Mouse (Mus musculus): ENCODE results near the gene Smap1. TPM values are rescaled to one million over a fixed set of nuclear protein-coding genes. Genes with fewer than 3 reads are reported as not detected.

Gene Smap1
- total and polyA plus RNA-seq, 2 experiments from 2014 or later, result 27.4 to 27.8 TPM

GRCm38 (mm10) chr1:23919086-23919485 lies 3.0 kb downstream of the Smap1 start:
- DNase-seq (ENCODE audit: low spot score) (no peak), ATAC-seq (ENCODE audit: insufficient read depth, low read depth) (no peak)
- TF ChIP-seq EP300 (IDR thresholded peaks at IDR 0.05; ENCODE audit: low read depth) (no peak), CTCF (IDR thresholded peaks at IDR 0.05; ENCODE audit: low read depth) (no peak)
- Histone ChIP-seq H3K4me2 (ENCODE audit: low read depth, low read length) (no peak overlapping the region), H3K9ac (replicated peaks; ENCODE audit: low read depth, low read length) (no peak overlapping the region), H3K4me1 (ENCODE audit: control insufficient read depth, insufficient read depth) (peaks cover 23% of the 10 kb centered on the region), H3K4me3 (ENCODE audit: low read depth, low read length) (no peak overlapping the region), H3K9me3 (replicated peaks; ENCODE audit: control insufficient read depth, low read length) (no peaks in the 10 kb centered on the region), H3K27me3 (ENCODE audit: control insufficient read depth, insufficient read depth, low read length) (no peaks in the 10 kb centered on the region), H3K27ac (ENCODE audit: low read depth) (no peak overlapping the region), H3K36me3 (replicated peaks; ENCODE audit: control insufficient read depth, insufficient read depth, low read length) (no peaks in the 10 kb centered on the region)
- WGBS, result 39% methylated on average over 4 of the region's 4 CpGs

GRCm38 (mm10) chr1:23915483-23915882 lies 6.6 kb downstream of the Smap1 start:
- TF ChIP-seq EP300 (IDR thresholded peaks at IDR 0.05; ENCODE audit: low read depth), result no peak
- no peaks in the 10 kb centered on the region for H3K27me3 ChIP-seq (ENCODE audit: control insufficient read depth, insufficient read depth, low read length)
- peaks cover 16% of the 10 kb centered on the region; the same call in 1 of the 2 replicates for H3K4me1 ChIP-seq (ENCODE audit: control insufficient read depth, insufficient read depth)
- no peak overlapping the region for H3K27ac ChIP-seq (ENCODE audit: low read depth)
- no peak overlapping the region for H3K4me2 ChIP-seq (ENCODE audit: low read depth, low read length)
- H3K9me3 ChIP-seq (replicated peaks; ENCODE audit: control insufficient read depth, low read length), result no peaks in the 10 kb centered on the region
- ATAC-seq (ENCODE audit: insufficient read depth, low read depth) (no peak), DNase-seq (ENCODE audit: low spot score) (no peak)
- no peak overlapping the region for H3K4me3 ChIP-seq (ENCODE audit: low read depth, low read length)
- no peaks in the 10 kb centered on the region for H3K36me3 ChIP-seq (replicated peaks; ENCODE audit: control insufficient read depth, insufficient read depth, low read length)
- 87% methylated on average over 4 of the region's 4 CpGs for WGBS
- H3K9ac ChIP-seq (replicated peaks; ENCODE audit: low read depth, low read length), result no peak overlapping the region

GRCm38 (mm10) chr1:23912988-23913387 lies 9.1 kb downstream of the Smap1 start:
- WGBS, result 78% methylated on average over 2 of the region's 2 CpGs
- no peak overlapping the region for H3K4me3 ChIP-seq (ENCODE audit: low read depth, low read length)
- H3K4me1 ChIP-seq (ENCODE audit: control insufficient read depth, insufficient read depth), result no peaks in the 10 kb centered on the region
- no peaks in the 10 kb centered on the region for H3K9me3 ChIP-seq (replicated peaks; ENCODE audit: control insufficient read depth, low read length)
- no peaks in the 10 kb centered on the region for H3K27me3 ChIP-seq (ENCODE audit: control insufficient read depth, insufficient read depth, low read length)
- TF ChIP-seq CTCF (IDR thresholded peaks at IDR 0.05; ENCODE audit: low read depth), result no peak
- TF ChIP-seq EP300 (IDR thresholded peaks at IDR 0.05; ENCODE audit: low read depth), result no peak
- ATAC-seq (ENCODE audit: insufficient read depth, low read depth) (no peak), DNase-seq (ENCODE audit: low spot score) (no peak)
- no peak overlapping the region for H3K9ac ChIP-seq (replicated peaks; ENCODE audit: low read depth, low read length)
- no peak overlapping the region for H3K27ac ChIP-seq (ENCODE audit: low read depth)
- H3K4me2 ChIP-seq (ENCODE audit: low read depth, low read length), result no peak overlapping the region
- H3K36me3 ChIP-seq (replicated peaks; ENCODE audit: control insufficient read depth, insufficient read depth, low read length), result no peaks in the 10 kb centered on the region

DNA sequence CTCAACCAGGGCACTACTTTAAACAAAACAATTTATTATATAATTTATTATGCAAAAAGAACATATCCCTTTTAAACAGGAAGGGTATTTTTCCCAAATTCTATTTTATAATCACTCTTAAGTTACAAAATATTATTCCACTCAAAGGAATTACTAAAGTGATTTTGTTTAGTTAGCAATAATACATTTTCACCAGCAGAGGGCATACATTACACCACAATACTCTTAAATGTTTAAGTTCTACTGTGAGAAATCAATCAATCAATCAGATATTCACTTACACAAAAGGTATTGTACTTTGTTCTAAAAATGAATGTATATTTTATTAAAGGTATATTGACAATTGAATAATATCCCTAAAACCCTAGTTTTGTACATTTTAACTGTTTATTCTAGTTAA lies 16.0 kb downstream of the Smap1 start:
- ATAC-seq (ENCODE audit: insufficient read depth, low read depth), result no peak
- no peaks in the 10 kb centered on the region for H3K36me3 ChIP-seq (replicated peaks; ENCODE audit: control insufficient read depth, insufficient read depth, low read length)
- H3K27me3 ChIP-seq (ENCODE audit: control insufficient read depth, insufficient read depth, low read length), result no peaks in the 10 kb centered on the region
- TF ChIP-seq EP300 (IDR thresholded peaks at IDR 0.05; ENCODE audit: low read depth) (no peak), CTCF (IDR thresholded peaks at IDR 0.05; ENCODE audit: low read depth) (peak; percentile 49)
- no peak overlapping the region for H3K9ac ChIP-seq (replicated peaks; ENCODE audit: low read depth, low read length)
- no peak overlapping the region for H3K4me2 ChIP-seq (ENCODE audit: low read depth, low read length)
- no peak overlapping the region for H3K4me3 ChIP-seq (ENCODE audit: low read depth, low read length)
- H3K9me3 ChIP-seq (replicated peaks; ENCODE audit: control insufficient read depth, low read length), result no peaks in the 10 kb centered on the region
- H3K4me1 ChIP-seq (ENCODE audit: control insufficient read depth, insufficient read depth), result no peaks in the 10 kb centered on the region
- H3K27ac ChIP-seq (ENCODE audit: low read depth), result no peak overlapping the region
- no peak for DNase-seq (ENCODE audit: low spot score)

DNA sequence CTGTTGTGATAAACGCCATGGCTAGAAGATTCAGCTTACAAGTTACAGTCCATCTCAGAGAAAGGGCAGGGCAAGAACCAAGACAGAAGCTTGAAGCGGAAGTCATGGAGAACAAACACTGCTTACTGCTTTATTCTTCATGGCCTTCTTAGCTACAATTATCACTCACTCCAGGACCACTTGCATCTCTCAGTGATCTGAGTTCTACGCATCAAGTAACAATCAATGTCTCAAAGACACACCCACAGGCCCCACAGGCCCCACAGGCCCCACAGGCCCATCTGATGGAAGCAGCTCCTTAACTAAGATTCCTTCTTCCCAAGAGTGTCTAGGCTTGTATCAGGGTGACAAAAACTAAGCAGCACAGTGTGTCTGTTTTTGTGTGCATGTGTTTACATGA lies 18.8 kb downstream of the Smap1 start:
- no peak for DNase-seq (ENCODE audit: low spot score)
- TF ChIP-seq EP300 (IDR thresholded peaks at IDR 0.05; ENCODE audit: low read depth), result no peak
- TF ChIP-seq CTCF (IDR thresholded peaks at IDR 0.05; ENCODE audit: low read depth), result no peak
- no peak for ATAC-seq (ENCODE audit: insufficient read depth, low read depth)
- Histone ChIP-seq H3K9me3 (replicated peaks; ENCODE audit: control insufficient read depth, low read length) (no peaks in the 10 kb centered on the region), H3K4me2 (ENCODE audit: low read depth, low read length) (no peak overlapping the region), H3K4me1 (ENCODE audit: control insufficient read depth, insufficient read depth) (peaks cover 7% of the 10 kb centered on the region), H3K9ac (replicated peaks; ENCODE audit: low read depth, low read length) (no peak overlapping the region), H3K27me3 (ENCODE audit: control insufficient read depth, insufficient read depth, low read length) (no peaks in the 10 kb centered on the region), H3K27ac (ENCODE audit: low read depth) (no peak overlapping the region), H3K4me3 (ENCODE audit: low read depth, low read length) (no peak overlapping the region), H3K36me3 (replicated peaks; ENCODE audit: control insufficient read depth, insufficient read depth, low read length) (no peaks in the 10 kb centered on the region)
- WGBS, result 88% methylated on average over 3 of the region's 3 CpGs

DNA sequence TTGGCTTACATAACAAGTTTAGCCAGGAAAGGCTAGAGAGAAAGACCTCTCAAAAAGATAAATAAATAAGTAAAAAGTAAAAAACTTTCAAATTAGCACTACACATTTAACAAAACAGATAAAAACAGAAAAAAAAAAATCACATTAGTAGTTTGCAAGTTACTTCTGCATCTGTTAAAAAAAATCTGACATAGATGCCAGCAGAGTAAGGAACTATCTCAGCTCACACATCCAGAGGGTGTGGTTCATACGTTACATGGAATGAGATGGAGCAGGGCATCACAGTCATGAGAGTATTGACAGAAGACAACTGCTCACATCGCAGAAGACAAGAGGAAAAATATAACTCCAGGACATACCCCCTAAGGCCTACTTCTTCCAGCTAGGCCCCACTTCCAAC lies 19.4 kb downstream of the Smap1 start:
- Histone ChIP-seq H3K4me3 (ENCODE audit: low read depth, low read length) (no peak overlapping the region), H3K9me3 (replicated peaks; ENCODE audit: control insufficient read depth, low read length) (no peaks in the 10 kb centered on the region), H3K27ac (ENCODE audit: low read depth) (no peak overlapping the region), H3K4me1 (ENCODE audit: control insufficient read depth, insufficient read depth) (peaks cover 7% of the 10 kb centered on the region), H3K9ac (replicated peaks; ENCODE audit: low read depth, low read length) (no peak overlapping the region), H3K27me3 (ENCODE audit: control insufficient read depth, insufficient read depth, low read length) (no peaks in the 10 kb centered on the region), H3K4me2 (ENCODE audit: low read depth, low read length) (no peak overlapping the region), H3K36me3 (replicated peaks; ENCODE audit: control insufficient read depth, insufficient read depth, low read length) (no peaks in the 10 kb centered on the region)
- no peak for TF ChIP-seq EP300 (IDR thresholded peaks at IDR 0.05; ENCODE audit: low read depth)
- no peak for TF ChIP-seq CTCF (IDR thresholded peaks at IDR 0.05; ENCODE audit: low read depth)
- ATAC-seq (ENCODE audit: insufficient read depth, low read depth) (no peak), DNase-seq (ENCODE audit: low spot score) (no peak)
- 73% methylated on average over 2 of the region's 2 CpGs for WGBS

Measured in heart, postnatal 0 days (tissue).